In genomic region chr14:8326961-8327360, GRCm38 (mm10) we compare ENCODE assay signal across 18 mouse cellular contexts. TPM values are rescaled to one million over a fixed set of nuclear protein-coding genes. Genes with fewer than 3 reads are reported as not detected.
DNase-seq lines count a peak whose midpoint lies in the region; ATAC-seq and TF ChIP-seq lines count a peak whose summit lies in the region.
"Had no signal": no experiment of that assay in that cellular context is flagged by ENCODE, and none has a peak within 500 bp of the region (broad histone marks: within the 10 kb centered on the region; RNA-seq: fewer than 3 reads in every experiment).

No protein-coding gene starts in this region.

- H3K4me2 ChIP-seq in hindbrain, embryonic 12.5 days (replicated peaks), result no peak overlapping the region
- H3K4me2 ChIP-seq in hindbrain, embryonic 16.5 days (ENCODE audit: low read length), result no peak overlapping the region
- no peak overlapping the region for H3K4me2 ChIP-seq in kidney, postnatal 0 days (ENCODE audit: low read length)
- H3K4me2 ChIP-seq: lung, embryonic 15.5 days had no signal

- peaks cover 6% of the 10 kb centered on the region; the same call in 1 of the 2 replicates for H3K4me1 ChIP-seq in hindbrain, embryonic 12.5 days
- H3K4me1 ChIP-seq in hindbrain, embryonic 16.5 days (ENCODE audit: control insufficient read depth, insufficient read depth, low read depth, low read length), result peaks cover 8% of the 10 kb centered on the region
- peaks cover 15% of the 10 kb centered on the region for H3K4me1 ChIP-seq in brown adipose tissue, adult 24 weeks (ENCODE audit: control insufficient read depth, insufficient read depth, insufficient read length, low read length)
- H3K4me1 ChIP-seq in kidney, postnatal 0 days (replicated peaks; ENCODE audit: insufficient read depth, low read length), result peaks cover 11% of the 10 kb centered on the region; the same call in 1 of the 2 replicates
- H3K4me1 ChIP-seq: megakaryocyte, embryonic 14.5 days had no signal

- no peak overlapping the region for H3K4me3 ChIP-seq in hindbrain, embryonic 12.5 days
- no peak overlapping the region for H3K4me3 ChIP-seq in hindbrain, embryonic 16.5 days (ENCODE audit: low read length)
- no peak overlapping the region for H3K4me3 ChIP-seq in brown adipose tissue, adult 24 weeks (ENCODE audit: insufficient read depth, low read depth, low read length)
- H3K4me3 ChIP-seq in kidney, postnatal 0 days (replicated peaks; ENCODE audit: low read depth, low read length), result no peak overlapping the region
- H3K4me3 ChIP-seq: lung, embryonic 15.5 days; megakaryocyte, embryonic 14.5 days had no signal

- no peaks in the 10 kb centered on the region for H3K27me3 ChIP-seq in hindbrain, embryonic 12.5 days
- H3K27me3 ChIP-seq in hindbrain, embryonic 16.5 days (replicated peaks; ENCODE audit: control insufficient read depth, insufficient read depth, low read length), result no peaks in the 10 kb centered on the region; the same call in 1 of the 2 replicates
- H3K27me3 ChIP-seq in kidney, postnatal 0 days (ENCODE audit: insufficient read depth, low read length), result no peaks in the 10 kb centered on the region
- H3K27me3 ChIP-seq: lung, embryonic 15.5 days had no signal

- TF ChIP-seq CTCF in kidney, postnatal 0 days (IDR thresholded peaks at IDR 0.05; ENCODE audit: low read depth), result no peak

- no peak for ATAC-seq in hindbrain, embryonic 12.5 days (ENCODE audit: low FRiP score)
- ATAC-seq in hindbrain, embryonic 16.5 days, result no peak
- ATAC-seq in kidney, postnatal 0 days (replicated peaks; ENCODE audit: low FRiP score, low read depth), result peak; percentile 74
- ATAC-seq: forebrain, postnatal 0 days had no signal

- DNase-seq in adrenal gland, postnatal 14 days, result peak; percentile 28
- no peak for DNase-seq in adrenal gland, adult 8-10 months
- DNase-seq in kidney, postnatal 0 days (ENCODE audit: low spot score), result no peak
- DNase-seq in embryo, embryonic 11 days, result no peak
- DNase-seq in retina, postnatal 1 day, result no peak
- DNase-seq: cerebellum, postnatal 25 days; forebrain, postnatal 0 days; gastrocnemius, postnatal 25 days; left cerebral cortex, postnatal 4 days; right cerebral cortex, postnatal 25 days had no signal

- H3K36me3 ChIP-seq in hindbrain, embryonic 12.5 days, result no peaks in the 10 kb centered on the region
- no peaks in the 10 kb centered on the region for H3K36me3 ChIP-seq in hindbrain, embryonic 16.5 days (ENCODE audit: control insufficient read depth, insufficient read depth, low read length)
- no peaks in the 10 kb centered on the region for H3K36me3 ChIP-seq in kidney, postnatal 0 days (ENCODE audit: insufficient read depth, low read length)
- H3K36me3 ChIP-seq: lung, embryonic 15.5 days had no signal

- H3K9me3 ChIP-seq in hindbrain, embryonic 12.5 days (replicated peaks), result no peaks in the 10 kb centered on the region
- H3K9me3 ChIP-seq in hindbrain, embryonic 16.5 days (ENCODE audit: control insufficient read depth, low read length), result no peaks in the 10 kb centered on the region
- no peaks in the 10 kb centered on the region for H3K9me3 ChIP-seq in kidney, postnatal 0 days (replicated peaks; ENCODE audit: low read length)
- H3K9me3 ChIP-seq: lung, embryonic 15.5 days; megakaryocyte, embryonic 14.5 days had no signal

- H3K27ac ChIP-seq in hindbrain, embryonic 12.5 days, result peak overlapping the region; percentile 24; the same call in 1 of the 2 replicates
- H3K27ac ChIP-seq in hindbrain, embryonic 16.5 days (ENCODE audit: low read depth, low read length), result no peak overlapping the region
- peak overlapping the region; percentile 80 for H3K27ac ChIP-seq in brown adipose tissue, adult 24 weeks (replicated peaks; ENCODE audit: low read depth, low read length)
- peak overlapping the region; percentile 76 for H3K27ac ChIP-seq in kidney, postnatal 0 days
- H3K27ac ChIP-seq: lung, embryonic 15.5 days had no signal

- no peak overlapping the region for H3K9ac ChIP-seq in hindbrain, embryonic 12.5 days
- no peak overlapping the region for H3K9ac ChIP-seq in hindbrain, embryonic 16.5 days (ENCODE audit: low read depth, low read length)
- no peak overlapping the region for H3K9ac ChIP-seq in kidney, postnatal 0 days (ENCODE audit: low read depth, low read length)
- H3K9ac ChIP-seq: forebrain, postnatal 0 days; lung, embryonic 15.5 days had no signal

RNA-seq across cellular contexts. Expression of gene Fam107a, which starts 9.1 kb away (rescaled TPM):
- total RNA-seq in adrenal gland, postnatal 14 days (2021), result 5.0 and 8.7 TPM in 2 replicates
- 1 to 10 TPM; 3.7 to 6.7 (median 5.6) TPM for total RNA-seq in adrenal gland, adult 8-10 months (2022)
- polyA plus RNA-seq in hindbrain, embryonic 12.5 days (2016; fragmentation: Nextera tagmentation; extraction: Ambion mirVana), result 2.5 and 4.5 TPM in 2 replicates
- polyA plus RNA-seq in hindbrain, embryonic 16.5 days (2015; fragmentation: Nextera tagmentation; extraction: Ambion mirVana), result 0.89 and 1.2 TPM in 2 replicates
- polyA plus RNA-seq in brown adipose tissue, adult 24 weeks (2012; ENCODE audit: insufficient read depth, insufficient read length, missing spikeins), result 1.2 and 2.4 TPM in 2 replicates
- polyA plus RNA-seq in kidney, postnatal 0 days (2015; fragmentation: Nextera tagmentation; extraction: Ambion mirVana), result 8.0 and 8.2 TPM in 2 replicates
- total RNA-seq: hematopoietic stem cell, adult 5-6 weeks; neutrophil, adult 5-6 weeks had no signal

RNA-seq across cellular contexts. Expression of gene Oit1, which starts 51.6 kb away (rescaled TPM):
- 0.79 TPM in 1 of 2 replicates, not detected in the other for total RNA-seq in adrenal gland, postnatal 14 days (2021)
- total RNA-seq in adrenal gland, adult 8-10 months (2022), result not detected
- not detected in 2 replicates for polyA plus RNA-seq in hindbrain, embryonic 12.5 days (2016; fragmentation: Nextera tagmentation; extraction: Ambion mirVana)
- polyA plus RNA-seq in hindbrain, embryonic 16.5 days (2015; fragmentation: Nextera tagmentation; extraction: Ambion mirVana), result not detected in 2 replicates
- not detected in 2 replicates for polyA plus RNA-seq in brown adipose tissue, adult 24 weeks (2012; ENCODE audit: insufficient read depth, insufficient read length, missing spikeins)
- polyA plus RNA-seq in kidney, postnatal 0 days (2015; fragmentation: Nextera tagmentation; extraction: Ambion mirVana), result 2.2 and 4.3 TPM in 2 replicates
- total RNA-seq: forebrain, postnatal 0 days; gastrocnemius, postnatal 25 days; hematopoietic stem cell, adult 5-6 weeks; layer of hippocampus, adult 8-10 months; left cerebral cortex, postnatal 4 days; neutrophil, adult 5-6 weeks had no signal
